Mouse (Mus musculus) E14TG2a.4 (cell line): ENCODE data around the gene Syne3.

Experiments
- CTCF ChIP-seq: conservative IDR thresholded peaks from 2 replicates; pipeline ENCODE4 v1.5.1; 2014; ENCODE audit warnings: low read length
- POU5F1 ChIP-seq: IDR thresholded peaks from 2 replicates; pipeline ENCODE4 v1.6.1; 2014; ENCODE audit warnings: low read length, borderline replicate concordance

DNA sequence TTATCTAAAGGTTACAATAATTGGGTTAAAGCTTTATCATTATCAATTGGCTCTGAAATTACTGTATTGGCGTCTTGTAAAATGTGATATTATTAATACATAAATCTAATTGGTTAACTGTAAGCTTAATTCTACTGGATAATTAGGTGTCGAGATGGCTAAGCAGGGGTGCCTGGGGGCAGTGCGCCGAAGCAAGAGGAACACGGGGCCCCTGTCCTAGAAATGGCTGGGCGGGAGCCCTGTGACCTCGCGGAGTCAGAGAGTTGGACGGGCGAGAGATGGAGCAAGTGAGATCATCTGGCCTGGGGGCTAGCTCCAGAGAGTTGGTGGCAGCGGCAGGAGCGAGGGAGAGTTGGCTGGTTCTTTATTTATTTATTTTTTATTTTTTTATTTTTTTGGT is 40.2 kb upstream of the Syne3 start:
- TF ChIP-seq CTCF (no peak), POU5F1 (no peak)
